Mouse (Mus musculus) gastrocnemius, postnatal 36 days (tissue): ENCODE measurements around the gene Ddost. TPM values are rescaled to one million over a fixed set of nuclear protein-coding genes. Genes with fewer than 3 reads are reported as not detected.

Experiments used
- microRNA-seq, 2 experiments: library from miRNA; unstranded; fragments of <30 nt; microRNA quantifications; one replicate each; pipeline ENCODE4 v1.2.0; 2021
- total RNA-seq, 2 experiments: library from RNA; stranded (reverse); gene quantifications; 2 replicates each; pipeline ENCODE4 v1.2.3; 2021

Ddost gene
- total RNA-seq, 2 experiments from 2014 or later = 31.3 to 31.8 TPM

Small RNA genes within 50 kb of the gene (microRNA-seq; reads per million reads assigned to microRNA genes)
- gene Gm27646 = 0 reads per million in 2 experiments
- 2.1 to 2.2 reads per million in 2 experiments for gene Mir7019

Other genes with a start within 250 kb of the Ddost start
- 10 to 100 TPM; 46.7 to 52.0 TPM for gene Hp1bp3, start 88.4 kb upstream of the Ddost start, total RNA-seq
- gene Sh2d5, start 54.3 kb upstream of the Ddost start, total RNA-seq = under 1 TPM; 0.08 to 0.12 TPM
- not detected for gene Kif17, start 54.3 kb upstream of the Ddost start, total RNA-seq
- gene Pink1, start 21.6 kb downstream of the Ddost start, total RNA-seq = 100 to 1,000 TPM; 452 to 656 TPM
- under 1 TPM in 1 of 2 experiments, not detected in 1; 0.62 TPM for gene Cda, start 63.3 kb downstream of the Ddost start, total RNA-seq
- not detected for gene Fam43b, start 91.8 kb downstream of the Ddost start, total RNA-seq
- 10 to 100 TPM; 34.1 to 34.9 TPM for gene Mul1, start 129.9 kb downstream of the Ddost start, total RNA-seq
- gene Camk2n1, start 149.6 kb downstream of the Ddost start, total RNA-seq = 1 to 10 TPM; 3.4 to 3.9 TPM